Comparison of ENCODE assay signal across 8 mouse cellular contexts in genomic region chr1:91962256-91962655, GRCm38 (mm10).
DNase-seq lines count a peak whose midpoint lies in the region; ATAC-seq and TF ChIP-seq lines count a peak whose summit lies in the region.

No protein-coding gene starts in this region.

- no peak overlapping the region for H3K9ac ChIP-seq in forebrain, embryonic 13.5 days
- H3K9ac ChIP-seq in lung, embryonic 14.5 days, result no peak overlapping the region

- peaks cover 87% of the 10 kb centered on the region for H3K36me3 ChIP-seq in forebrain, embryonic 13.5 days (ENCODE audit: poor library complexity, severe bottlenecking)
- H3K36me3 ChIP-seq in lung, embryonic 14.5 days (ENCODE audit: insufficient read depth), result peaks cover 54% of the 10 kb centered on the region; the same call in 1 of the 2 replicates

- no peak overlapping the region for H3K4me3 ChIP-seq in forebrain, embryonic 13.5 days
- no peak overlapping the region for H3K4me3 ChIP-seq in lung, embryonic 14.5 days (ENCODE audit: low read depth, low read length)

- peak; percentile 57 for DNase-seq in 416B (ENCODE audit: low read depth)
- peak; percentile 34 to 62 for DNase-seq in CD8-positive naive resting alpha-beta T cell, adult 2 months (ENCODE audit: low read depth in 2 of 2, low spot score in 2 of 2)
- peak; percentile 16 for DNase-seq in brain, embryonic 18.5 days (ENCODE audit: low read depth, low spot score)
- peak; percentile 74 for DNase-seq in induced T-regulatory cell, adult 2 months (ENCODE audit: low read depth)
- DNase-seq in lung, embryonic 14.5 days, result peak; percentile 80
- DNase-seq in retina, embryonic 14.5 days (ENCODE audit: low spot score), result peak; percentile 76

- H3K9me3 ChIP-seq in forebrain, embryonic 13.5 days (replicated peaks), result no peaks in the 10 kb centered on the region
- H3K9me3 ChIP-seq in lung, embryonic 14.5 days (ENCODE audit: low read depth, low read length), result no peaks in the 10 kb centered on the region

- peak; percentile 81 for TF ChIP-seq CTCF in lung, embryonic 14.5 days (IDR thresholded peaks at IDR 0.05; ENCODE audit: low read depth)

- H3K4me2 ChIP-seq in forebrain, embryonic 13.5 days, result no peak overlapping the region
- H3K4me2 ChIP-seq in lung, embryonic 14.5 days, result no peak overlapping the region

- no peaks in the 10 kb centered on the region for H3K4me1 ChIP-seq in forebrain, embryonic 13.5 days
- no peaks in the 10 kb centered on the region for H3K4me1 ChIP-seq in lung, embryonic 14.5 days (ENCODE audit: insufficient read depth)

- peak; percentile 76 for ATAC-seq in forebrain, embryonic 13.5 days
- peak; percentile 74; the same call in 1 of the 2 replicates for ATAC-seq in lung, embryonic 14.5 days (ENCODE audit: insufficient read depth)
- ATAC-seq in erythroblast, adult 5-6 weeks (replicated peaks; ENCODE audit: low FRiP score, poor library complexity, severe bottlenecking), result no peak

- H3K27me3 ChIP-seq in forebrain, embryonic 13.5 days, result no peaks in the 10 kb centered on the region
- no peaks in the 10 kb centered on the region for H3K27me3 ChIP-seq in lung, embryonic 14.5 days (ENCODE audit: insufficient read depth, low read length)

- WGBS in forebrain, embryonic 13.5 days, result 34% methylated on average over 1 of the region's 1 CpGs
- 61% methylated on average over 1 of the region's 1 CpGs for WGBS in lung, embryonic 14.5 days

- H3K27ac ChIP-seq in forebrain, embryonic 13.5 days, result no peak overlapping the region
- H3K27ac ChIP-seq in lung, embryonic 14.5 days (ENCODE audit: low read depth), result no peak overlapping the region

Comparison
In these comparisons a context has a peak if more than half of its experiments do, and no peak if none do; other contexts are left out.
1. DNase-seq: peak in every context shown above with its lines; median percentile 80 in lung, embryonic 14.5 days; 76 in retina, embryonic 14.5 days; 74 in induced T-regulatory cell, adult 2 months; 57 in 416B; 48 in CD8-positive naive resting alpha-beta T cell, adult 2 months; 16 in brain, embryonic 18.5 days.